Mouse (Mus musculus): ENCODE data around the gene Ccdc58.
"Not testable (repeated sequence)": the region's sequence is repeated elsewhere in the genome, so short reads cannot be mapped to it uniquely, and the experiment has no call there.

Gene Ccdc58

DNA sequence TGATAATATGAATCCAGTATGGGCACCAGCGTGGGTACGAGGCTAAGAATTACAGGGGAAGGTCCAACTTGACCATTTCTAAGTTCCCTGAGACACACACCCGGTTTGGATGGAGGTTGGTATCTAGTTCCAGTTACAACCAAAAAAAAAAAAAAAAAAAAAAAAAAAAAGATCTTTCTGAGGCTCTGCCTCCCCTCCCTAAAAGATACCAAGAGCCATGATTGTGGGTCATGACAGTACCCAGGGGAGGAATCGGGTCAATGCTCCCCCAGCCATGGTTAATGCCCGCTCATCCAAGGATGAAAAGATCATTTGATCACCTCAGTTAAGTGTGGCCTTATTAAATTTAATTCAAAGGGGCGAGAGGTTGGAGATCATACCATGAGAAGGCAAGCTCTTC, 44.3 kb downstream of the Ccdc58 start:
- CTCF ChIA-PET, result not testable (repeated sequence)
- POLR2A ChIA-PET, result interaction anchor here in 3 of 4 experiments (0.6 to 1.5 kb wide), 5 partner anchors 12 to 29 kb away, joined by 3 read pairs; no protein-coding TSS in a partner anchor

DNA sequence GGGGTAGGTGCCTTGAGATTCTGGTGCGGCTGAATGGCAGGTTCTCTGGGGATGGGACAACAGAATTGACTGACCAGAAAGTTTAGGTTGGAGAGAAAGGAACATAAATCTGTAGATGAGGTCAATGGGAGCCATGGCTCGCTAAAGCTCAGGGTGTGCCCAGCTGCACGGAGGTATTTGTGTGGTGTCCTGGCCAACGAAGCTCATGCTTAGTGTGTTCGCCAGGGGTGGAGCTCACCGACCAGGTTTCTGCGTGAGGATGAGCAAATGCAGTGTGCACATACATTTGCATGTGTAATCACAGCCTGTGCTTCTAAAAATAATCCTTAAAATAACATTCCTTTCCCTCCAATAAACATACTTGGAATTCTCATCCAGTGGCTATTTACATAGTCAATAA, 56.6 kb downstream of the Ccdc58 start:
- POLR2A ChIA-PET, result interaction anchor here in 3 of 4 experiments (0.7 to 0.9 kb wide), 4 partner anchors 12 to 422 kb away, joined by 3 to 7 read pairs (median 3); no protein-coding TSS in a partner anchor

DNA sequence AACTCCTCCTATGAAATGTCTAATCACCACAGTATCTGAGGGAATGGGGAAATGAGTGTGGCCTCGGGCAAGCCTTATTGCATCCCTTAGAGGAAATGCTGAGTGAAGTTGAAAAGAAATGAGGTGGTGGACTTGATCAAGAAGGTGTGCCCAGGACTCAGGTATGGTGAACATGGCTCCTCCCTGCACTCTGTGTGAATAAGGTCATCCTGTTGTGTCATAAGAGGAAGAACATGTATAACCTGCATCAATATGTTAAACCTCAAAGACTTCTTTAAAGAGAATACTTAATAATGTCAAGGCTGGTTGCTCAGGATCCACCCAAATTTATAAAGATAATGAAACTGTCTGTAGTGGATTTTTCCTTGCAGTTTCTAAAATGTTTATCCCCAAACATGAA, 59.7 kb downstream of the Ccdc58 start, which contains the start of gene Csta1:
Csta1 (minus strand) TSS at position 101 of the 400 bp plus-strand sequence.
- CTCF ChIA-PET, result no interaction called here

More for the DNA sequence above, 56.6 kb downstream of the Ccdc58 start:
- CTCF ChIA-PET, result no interaction called here

DNA sequence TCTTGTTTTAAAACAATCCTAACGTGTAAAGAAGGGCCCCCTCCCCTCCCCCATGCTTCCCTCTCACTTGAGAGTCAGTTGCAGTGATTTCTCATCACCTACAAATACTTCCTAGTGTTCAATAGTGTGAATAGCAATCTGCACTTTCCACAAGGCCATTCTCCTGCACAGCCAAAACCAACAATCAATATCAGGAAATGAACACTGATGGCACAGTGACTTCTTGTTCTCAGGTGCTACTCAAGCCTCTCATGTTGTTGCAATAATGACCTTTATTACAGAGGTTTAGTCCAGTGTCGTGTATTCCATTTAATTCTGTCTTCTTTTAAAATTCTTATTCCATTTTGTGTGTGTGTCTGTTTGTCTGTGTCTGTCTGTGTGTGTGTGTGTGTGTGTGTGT, 66.7 kb downstream of the Ccdc58 start:
- ChIA-PET POLR2A (interaction anchor here in 1 of 4 experiments (0.7 kb wide), 1 partner anchor 56 kb away, joined by 4 read pairs; no protein-coding TSS in a partner anchor), CTCF (no interaction called here)

More for the DNA sequence above, 59.7 kb downstream of the Ccdc58 start, which contains the start of gene Csta1:
- POLR2A ChIA-PET, result no interaction called here

Data from embryonic stem cell, embryonic (primary cell).